Mouse (Mus musculus) heart, embryonic 14.5 days (tissue): ENCODE measurements around the gene Syvn1. TPM values are rescaled to one million over a fixed set of nuclear protein-coding genes. Genes with fewer than 3 reads are reported as not detected.
A peak's percentile ranks its signal among the peaks of the same experiment; 100 is the strongest.

Experiments
- ATAC-seq: fragments of 200-750 bp; cut with Nextera tagmentation; 2 replicates; pipeline ENCODE4 v1.8.0; 2017; ENCODE audit warnings: low read depth, moderate TSS enrichment; ENCODE audit not compliant: insufficient number of reproducible peaks, insufficient read depth, low FRiP score
- H3K27ac ChIP-seq, 2 experiments: fragments of 200-500 bp in 1 of 2; fragments of 300-500 bp in 1 of 2; sonication (generic) in 1 of 2; replicated peaks in 1 of 2; 2 replicates each; pipeline ENCODE4 v1.5.1; 2012 to 2014; ENCODE audit warnings: low read depth in 2 of 2, low read length in 2 of 2, control low read depth in 1 of 2, mild to moderate bottlenecking in 1 of 2, mixed read lengths in 1 of 2; ENCODE audit not compliant: control insufficient read depth in 1 of 2, insufficient read depth in 1 of 2
- H3K27me3 ChIP-seq: fragments of 300-500 bp; sonication (generic); 2 replicates; pipeline ENCODE4 v1.6.1; 2014; ENCODE audit warnings: mild to moderate bottlenecking, low read length, control low read depth; ENCODE audit not compliant: control insufficient read depth, insufficient read depth
- H3K36me3 ChIP-seq: fragments of 300-500 bp; sonication (generic); 2 replicates; pipeline ENCODE4 v1.6.1; 2014; ENCODE audit warnings: mild to moderate bottlenecking, control low read depth, low read length, mixed read lengths; ENCODE audit not compliant: control insufficient read depth, insufficient read depth
- H3K4me1 ChIP-seq, 2 experiments: fragments of 200-500 bp in 1 of 2; fragments of 300-500 bp in 1 of 2; sonication (generic) in 1 of 2; 2 replicates each; pipeline ENCODE4 v1.6.1; 2012 to 2014; ENCODE audit warnings: low read length in 2 of 2, control low read depth in 1 of 2, mixed read lengths in 1 of 2; ENCODE audit not compliant: control insufficient read depth in 2 of 2, insufficient read depth in 2 of 2
- H3K4me2 ChIP-seq: fragments of 300-500 bp; sonication (generic); 2 replicates; pipeline ENCODE4 v1.6.1; 2014; ENCODE audit warnings: mild to moderate bottlenecking, low read length
- H3K4me3 ChIP-seq, 2 experiments: fragments of 200-500 bp in 1 of 2; fragments of 300-500 bp in 1 of 2; sonication (generic) in 1 of 2; 2 replicates each; pipeline ENCODE4 v1.5.1; 2012 to 2014; ENCODE audit warnings: low read length in 2 of 2, mild to moderate bottlenecking in 2 of 2, control low read depth in 1 of 2, low read depth in 1 of 2, moderate library complexity in 1 of 2; ENCODE audit not compliant: control insufficient read depth in 1 of 2, insufficient read depth in 1 of 2
- H3K9ac ChIP-seq: fragments of 300-500 bp; sonication (generic); 2 replicates; pipeline ENCODE4 v1.6.1; 2014; ENCODE audit warnings: mild to moderate bottlenecking, low read length
- H3K9me3 ChIP-seq: fragments of 300-500 bp; sonication (generic); 2 replicates; pipeline ENCODE4 v1.6.1; 2016; ENCODE audit warnings: low read length, control low read depth; ENCODE audit not compliant: control insufficient read depth
- WGBS: fragments of 180-500 bp; shearing (Covaris S2); extraction: QIAGEN DNeasy Blood & Tissue Kit; methylation state at CpG from one replicate; pipeline ENCODE4 v1.1.7; 2014; 5-methylcytosine and 5-hydroxymethylcytosine counted together
- polyA plus RNA-seq: library from polyadenylated mRNA; unstranded; fragments of >200 nt; fragmentation: Nextera tagmentation; extraction: Ambion mirVana; gene quantifications from 2 replicates; pipeline ENCODE4 v1.2.1, GENCODE M21; 2014

Syvn1 gene
- polyA plus RNA-seq, 1 experiment from 2014 or later: 14.8 TPM

- H3K27ac ChIP-seq: no peak overlapping the region
- no peak overlapping the region for H3K4me3 ChIP-seq
- peaks cover 18% of the 10 kb centered on the region for H3K36me3 ChIP-seq
- H3K4me1 ChIP-seq: peaks cover 21 to 42% of the 10 kb centered on the region in 2 experiments
- 92% methylated on average over 6 of the region's 6 CpGs for WGBS
- H3K27me3 ChIP-seq: no peaks in the 10 kb centered on the region
- ATAC-seq: no peak
- H3K9ac ChIP-seq: no peak overlapping the region
- no peak overlapping the region for H3K4me2 ChIP-seq
- H3K9me3 ChIP-seq: no peaks in the 10 kb centered on the region
Observed at GRCm38 (mm10) chr19:6063081-6063480, 16.7 kb downstream of the Syvn1 start.

DNA sequence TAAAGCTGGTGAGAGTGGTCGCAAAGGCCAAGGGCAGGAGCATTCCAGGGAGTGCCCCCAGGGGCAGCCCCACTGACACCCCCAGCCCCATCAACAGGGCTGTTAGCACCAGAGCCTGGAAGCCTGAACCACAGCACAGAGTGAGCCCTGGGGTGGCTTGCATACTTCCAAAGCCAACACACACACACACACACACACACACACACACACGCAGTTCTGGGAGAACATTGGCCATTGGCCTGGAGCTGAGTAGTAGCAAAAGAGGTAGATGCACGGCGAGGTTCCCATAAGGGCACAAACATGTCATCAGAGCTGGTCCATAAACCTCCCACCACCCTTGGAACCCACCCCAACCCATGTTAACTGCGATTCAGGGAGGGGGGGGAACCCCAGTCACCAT, 20.2 kb downstream of the Syvn1 start:
- Histone ChIP-seq H3K4me3 (peak overlapping the region; percentile 43 to 49), H3K27me3 (no peaks in the 10 kb centered on the region), H3K4me1 (peaks cover 22 to 35% of the 10 kb centered on the region in 2 experiments), H3K36me3 (peaks cover 33% of the 10 kb centered on the region), H3K27ac (peak overlapping the region in 1 of 2 experiments; percentile 39; a peak in 1 of 4 replicates), H3K9me3 (no peaks in the 10 kb centered on the region), H3K9ac (peak overlapping the region; percentile 65), H3K4me2 (peak overlapping the region; percentile 96)
- WGBS: 42% methylated on average over 5 of the region's 5 CpGs
- no peak for ATAC-seq

GRCm38 (mm10) chr19:6067011-6067723, 20.8 kb downstream of the Syvn1 start:
- Histone ChIP-seq H3K4me2 (peak overlapping the region; percentile 96), H3K9me3 (no peaks in the 10 kb centered on the region), H3K9ac (peak overlapping the region; percentile 65), H3K27me3 (no peaks in the 10 kb centered on the region), H3K4me3 (peak overlapping the region; percentile 43 to 49), H3K36me3 (peaks cover 34% of the 10 kb centered on the region), H3K4me1 (peaks cover 20 to 30% of the 10 kb centered on the region in 2 experiments), H3K27ac (peak overlapping the region; percentile 39 to 58)
- WGBS: 1% methylated on average over 30 of the region's 30 CpGs
- ATAC-seq: peak; percentile 49; the same call in 1 of the 2 replicates

- Histone ChIP-seq H3K27ac (peak within 1 kb of the TSS; percentile 39 to 58), H3K9me3 (no peaks in the 10 kb centered on the region), H3K36me3 (peaks cover 38% of the 10 kb centered on the region)
Observed at GRCm38 (mm10) chr19:6067724-6068415, 21.5 kb downstream of the Syvn1 start, which contains the start of gene Tm7sf2. Gene Tm7sf2, minus strand, starts transcription at chr19:6068373.

GRCm38 (mm10) chr19:6068951-6069350, 22.6 kb downstream of the Syvn1 start:
- no peak overlapping the region for H3K4me3 ChIP-seq
- H3K9me3 ChIP-seq: no peaks in the 10 kb centered on the region
- peaks cover 45% of the 10 kb centered on the region for H3K36me3 ChIP-seq
- H3K27ac ChIP-seq: no peak overlapping the region
- peaks cover 15 to 22% of the 10 kb centered on the region in 2 experiments for H3K4me1 ChIP-seq
- H3K27me3 ChIP-seq: no peaks in the 10 kb centered on the region
- H3K9ac ChIP-seq: no peak overlapping the region
- 76% methylated on average over 4 of the region's 4 CpGs for WGBS
- no peak for ATAC-seq
- no peak overlapping the region for H3K4me2 ChIP-seq

More at GRCm38 (mm10) chr19:6067724-6068415, 21.5 kb downstream of the Syvn1 start, which contains the start of gene Tm7sf2:
- peak within 1 kb of the TSS; percentile 43 to 49 for H3K4me3 ChIP-seq
- 12% methylated on average over 33 of the region's 33 CpGs for WGBS
- peak within 1 kb of the TSS; percentile 96 for H3K4me2 ChIP-seq
- H3K4me1 ChIP-seq: peaks cover 15 to 23% of the 10 kb centered on the region in 2 experiments
- ATAC-seq: peak; percentile 72
- H3K27me3 ChIP-seq: no peaks in the 10 kb centered on the region
- H3K9ac ChIP-seq: peak within 1 kb of the TSS; percentile 65

DNA sequence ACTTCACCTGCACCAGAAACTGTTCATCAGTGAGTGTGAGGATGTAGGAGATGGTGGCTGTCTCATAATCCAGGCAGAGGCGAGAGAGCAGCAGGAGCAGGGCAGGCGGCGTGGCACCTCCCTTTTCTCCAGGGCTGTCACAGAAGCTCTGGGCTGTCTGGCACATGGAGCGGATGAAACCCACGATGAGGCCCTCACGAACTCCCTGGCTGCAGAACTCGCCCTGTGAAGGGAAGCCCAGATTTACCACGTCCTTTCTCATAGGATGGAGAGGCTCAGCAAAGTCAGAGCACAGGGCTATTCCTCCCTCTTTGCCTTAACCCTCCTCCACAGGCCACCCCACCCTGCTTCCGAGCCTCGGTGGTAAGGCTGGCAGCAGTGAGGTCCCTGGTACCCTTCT, 23.5 kb downstream of the Syvn1 start:
- ATAC-seq: no peak
- no peak overlapping the region for H3K9ac ChIP-seq
- H3K27me3 ChIP-seq: no peaks in the 10 kb centered on the region
- peaks cover 15 to 22% of the 10 kb centered on the region in 2 experiments for H3K4me1 ChIP-seq
- H3K4me3 ChIP-seq: no peak overlapping the region
- no peak overlapping the region for H3K4me2 ChIP-seq
- H3K9me3 ChIP-seq: no peaks in the 10 kb centered on the region
- H3K36me3 ChIP-seq: peaks cover 54% of the 10 kb centered on the region
- WGBS: 86% methylated on average over 10 of the region's 10 CpGs
- H3K27ac ChIP-seq: no peak overlapping the region

DNA sequence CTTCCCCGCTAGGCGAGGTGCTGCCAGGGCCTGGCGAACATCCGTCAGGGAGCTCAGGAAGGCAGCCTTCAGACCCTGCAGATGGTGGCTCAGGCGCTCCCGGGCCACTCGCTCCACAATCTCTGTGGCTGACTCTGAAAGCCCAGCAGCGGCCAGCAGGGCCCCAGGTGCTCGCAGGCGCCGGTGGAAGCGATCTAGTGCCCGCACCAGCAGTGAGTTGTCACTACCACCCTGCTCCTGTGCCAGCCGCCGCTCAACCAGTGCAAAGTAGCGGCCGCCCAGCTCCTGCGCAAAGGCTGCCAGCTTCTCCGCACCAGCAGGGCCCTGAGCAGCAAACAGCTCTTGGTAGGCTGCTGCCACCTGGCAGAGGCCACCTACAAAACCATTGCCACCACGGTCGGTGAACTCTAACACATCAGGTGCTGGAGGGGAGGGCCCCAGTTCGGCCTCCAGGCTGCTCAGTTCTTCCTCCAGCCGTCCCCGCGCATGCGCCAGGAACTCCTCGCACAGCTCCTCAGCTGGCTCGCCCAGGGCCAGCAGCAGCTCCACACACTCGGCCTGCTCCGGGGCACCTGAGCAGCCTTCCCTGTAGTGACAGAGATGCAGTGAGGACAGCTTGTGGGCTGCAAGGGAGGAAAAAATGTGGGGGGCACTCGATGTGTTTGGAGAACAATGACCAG, 24.3 kb downstream of the Syvn1 start:
- H3K27me3 ChIP-seq: no peaks in the 10 kb centered on the region
- H3K4me2 ChIP-seq: no peak overlapping the region
- H3K4me1 ChIP-seq: peaks cover 15 to 22% of the 10 kb centered on the region in 2 experiments
- 85% methylated on average over 31 of the region's 31 CpGs for WGBS
- no peak overlapping the region for H3K4me3 ChIP-seq
- H3K36me3 ChIP-seq: peaks cover 62% of the 10 kb centered on the region
- no peak overlapping the region for H3K9ac ChIP-seq
- no peaks in the 10 kb centered on the region for H3K9me3 ChIP-seq
- ATAC-seq: no peak
- no peak overlapping the region for H3K27ac ChIP-seq
